Mouse (Mus musculus): ENCODE measurements around the gene Cd82. TPM values are rescaled to one million over a fixed set of nuclear protein-coding genes. Genes with fewer than 3 reads are reported as not detected.

Cd82 gene
- polyA plus RNA-seq, 1 experiment from 2014 or later, result 6.0 TPM

DNA sequence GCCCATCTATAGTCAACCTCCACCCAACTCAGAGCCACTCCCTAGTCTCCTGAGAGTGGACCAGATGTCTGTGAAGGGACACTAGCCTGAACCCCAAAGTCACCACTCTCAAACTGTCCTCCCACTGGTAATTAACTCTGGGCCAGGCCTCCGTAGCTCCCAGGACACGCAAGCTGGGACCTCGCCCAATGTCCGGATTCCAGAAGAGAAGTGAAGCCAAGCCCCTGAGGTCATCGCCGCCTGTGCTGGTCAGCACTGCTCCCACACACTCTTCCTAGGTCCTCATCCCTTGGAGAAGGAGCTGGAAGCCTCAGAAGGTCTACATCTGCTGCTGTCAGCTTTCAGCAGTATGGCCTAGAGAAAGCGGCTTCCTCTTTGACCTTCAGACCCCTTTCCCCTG, 13.5 kb upstream of the Cd82 start:
- 84% methylated on average over 7 of the region's 7 CpGs for WGBS
- no peaks in the 10 kb centered on the region for H3K27me3 ChIP-seq (ENCODE audit: control insufficient read depth, insufficient read depth, low read length)

DNA sequence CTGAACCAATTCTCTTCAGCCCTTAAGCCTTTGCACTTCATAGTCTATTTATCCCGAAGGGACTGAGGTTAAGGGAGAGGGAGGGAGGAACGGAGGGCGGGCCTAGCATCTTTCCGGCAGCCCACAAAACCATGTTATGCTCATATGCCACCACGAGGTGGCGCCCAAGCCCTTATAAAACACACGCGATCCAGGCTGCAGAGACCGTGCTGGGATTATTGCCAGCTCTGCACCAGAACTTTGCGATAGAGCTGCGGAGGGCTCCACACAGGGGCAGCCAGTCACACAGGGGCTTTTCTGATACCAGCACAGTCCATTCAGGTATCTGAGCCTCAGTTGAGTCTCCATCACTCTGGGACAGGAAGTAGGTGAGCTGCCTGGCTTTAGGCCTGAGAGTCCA, 12.1 kb upstream of the Cd82 start:
- Histone ChIP-seq H3K27me3 (ENCODE audit: control insufficient read depth, insufficient read depth, low read length) (no peaks in the 10 kb centered on the region), H3K9me3 (ENCODE audit: control insufficient read depth, low read length) (no peaks in the 10 kb centered on the region), H3K4me3 (ENCODE audit: low read depth, low read length) (no peak overlapping the region), H3K27ac (replicated peaks; ENCODE audit: low read depth, low read length) (no peak overlapping the region), H3K4me1 (ENCODE audit: control insufficient read depth, insufficient read depth, low read length) (peaks cover 7% of the 10 kb centered on the region), H3K36me3 (ENCODE audit: control insufficient read depth, insufficient read depth, low read length) (no peaks in the 10 kb centered on the region), H3K4me2 (ENCODE audit: low read depth, severe bottlenecking) (no peak overlapping the region), H3K9ac (ENCODE audit: low read length) (no peak overlapping the region)
- 1% methylated on average over 11 of the region's 11 CpGs for WGBS
- peak; percentile 95 for DNase-seq (ENCODE audit: low spot score)
- ATAC-seq (ENCODE audit: insufficient number of reproducible peaks, low FRiP score, low TSS enrichment, low read depth), result peak; percentile 24; the same call in 1 of the 2 replicates

More for the DNA sequence above, 13.5 kb upstream of the Cd82 start:
- H3K4me1 ChIP-seq (ENCODE audit: control insufficient read depth, insufficient read depth, low read length), result no peaks in the 10 kb centered on the region
- H3K36me3 ChIP-seq (ENCODE audit: control insufficient read depth, insufficient read depth, low read length), result no peaks in the 10 kb centered on the region
- no peak overlapping the region for H3K4me2 ChIP-seq (ENCODE audit: low read depth, severe bottlenecking)
- H3K27ac ChIP-seq (replicated peaks; ENCODE audit: low read depth, low read length), result no peak overlapping the region
- no peaks in the 10 kb centered on the region for H3K9me3 ChIP-seq (ENCODE audit: control insufficient read depth, low read length)
- ATAC-seq (ENCODE audit: insufficient number of reproducible peaks, low FRiP score, low TSS enrichment, low read depth), result no peak
- no peak overlapping the region for H3K9ac ChIP-seq (ENCODE audit: low read length)
- no peak overlapping the region for H3K4me3 ChIP-seq (ENCODE audit: low read depth, low read length)
- no peak for DNase-seq (ENCODE audit: low spot score)

DNA sequence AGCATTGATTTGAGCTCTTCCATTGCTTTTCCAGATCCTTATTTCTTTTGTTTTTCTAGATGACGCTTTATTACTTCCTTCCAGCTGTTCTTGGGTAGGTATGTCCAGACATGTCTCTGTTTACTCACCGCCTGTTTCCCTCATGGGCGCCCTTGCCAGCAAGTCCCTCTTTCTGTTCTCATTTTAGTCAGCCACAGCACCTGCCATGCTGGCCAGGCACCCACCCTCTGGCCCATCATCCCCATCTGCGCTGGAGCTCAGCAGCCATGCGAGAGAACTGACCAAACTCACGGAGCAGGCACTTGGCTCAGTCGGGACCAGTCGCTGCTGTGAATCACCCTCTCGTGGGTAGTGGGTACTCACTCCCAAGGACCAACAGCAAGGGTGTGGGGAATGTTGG, 11.0 kb upstream of the Cd82 start:
- Histone ChIP-seq H3K27ac (replicated peaks; ENCODE audit: low read depth, low read length) (no peak overlapping the region), H3K4me3 (ENCODE audit: low read depth, low read length) (no peak overlapping the region), H3K27me3 (ENCODE audit: control insufficient read depth, insufficient read depth, low read length) (no peaks in the 10 kb centered on the region), H3K4me2 (ENCODE audit: low read depth, severe bottlenecking) (no peak overlapping the region), H3K4me1 (ENCODE audit: control insufficient read depth, insufficient read depth, low read length) (peaks cover 10% of the 10 kb centered on the region), H3K36me3 (ENCODE audit: control insufficient read depth, insufficient read depth, low read length) (no peaks in the 10 kb centered on the region), H3K9me3 (ENCODE audit: control insufficient read depth, low read length) (no peaks in the 10 kb centered on the region), H3K9ac (ENCODE audit: low read length) (no peak overlapping the region)
- 83% methylated on average over 9 of the region's 9 CpGs for WGBS
- ATAC-seq (ENCODE audit: insufficient number of reproducible peaks, low FRiP score, low TSS enrichment, low read depth), result no peak
- no peak for DNase-seq (ENCODE audit: low spot score)

DNA sequence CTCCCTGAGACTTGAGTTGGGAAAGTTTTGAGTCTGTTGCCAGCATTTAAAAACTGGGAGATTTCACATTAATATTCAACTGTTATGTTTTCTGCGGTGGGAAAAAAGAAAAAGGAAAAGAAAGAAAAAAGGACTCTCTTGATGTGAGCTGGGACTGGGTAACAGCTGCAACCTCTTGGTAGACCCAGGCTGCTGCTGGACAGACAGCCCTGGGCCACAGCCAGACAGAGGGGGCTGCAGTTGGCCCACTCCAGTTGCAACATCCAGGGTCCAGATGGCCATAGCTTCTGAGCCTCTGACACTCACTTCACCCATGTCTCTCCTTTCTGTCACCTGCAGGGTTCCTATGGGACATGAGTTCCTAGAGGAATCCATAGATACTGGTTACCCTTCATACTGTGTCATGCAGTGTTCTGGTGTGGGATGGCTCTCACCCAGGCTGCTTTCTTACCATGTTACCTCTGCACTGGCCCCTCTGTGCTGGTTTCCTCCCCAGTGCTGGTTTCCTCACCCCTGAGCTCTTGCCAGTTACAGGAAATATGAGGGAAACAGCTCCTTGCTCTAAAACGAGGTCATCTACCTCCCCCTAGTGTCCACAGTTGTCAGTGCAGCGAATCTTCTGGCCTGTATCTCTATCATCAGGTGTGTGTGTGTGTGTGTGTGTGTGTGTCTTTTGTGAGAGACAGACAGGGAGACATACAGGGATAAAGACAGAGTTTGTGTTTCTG, 8.1 kb upstream of the Cd82 start:
- ATAC-seq (ENCODE audit: insufficient number of reproducible peaks, low FRiP score, low TSS enrichment, low read depth) (no peak), DNase-seq (ENCODE audit: low spot score) (peak; percentile 86)
- H3K4me2 ChIP-seq (ENCODE audit: low read depth, severe bottlenecking), result peak overlapping the region; percentile 56
- peak overlapping the region; percentile 59; the same call in 1 of the 2 replicates for H3K9ac ChIP-seq (ENCODE audit: low read length)
- no peak overlapping the region for H3K27ac ChIP-seq (replicated peaks; ENCODE audit: low read depth, low read length)
- H3K4me3 ChIP-seq (ENCODE audit: low read depth, low read length), result no peak overlapping the region
- H3K36me3 ChIP-seq (ENCODE audit: control insufficient read depth, insufficient read depth, low read length), result no peaks in the 10 kb centered on the region
- peaks cover 10% of the 10 kb centered on the region for H3K4me1 ChIP-seq (ENCODE audit: control insufficient read depth, insufficient read depth, low read length)
- WGBS, result 16% methylated on average over 3 of the region's 3 CpGs
- H3K27me3 ChIP-seq (ENCODE audit: control insufficient read depth, insufficient read depth, low read length), result no peaks in the 10 kb centered on the region
- no peaks in the 10 kb centered on the region for H3K9me3 ChIP-seq (ENCODE audit: control insufficient read depth, low read length)

DNA sequence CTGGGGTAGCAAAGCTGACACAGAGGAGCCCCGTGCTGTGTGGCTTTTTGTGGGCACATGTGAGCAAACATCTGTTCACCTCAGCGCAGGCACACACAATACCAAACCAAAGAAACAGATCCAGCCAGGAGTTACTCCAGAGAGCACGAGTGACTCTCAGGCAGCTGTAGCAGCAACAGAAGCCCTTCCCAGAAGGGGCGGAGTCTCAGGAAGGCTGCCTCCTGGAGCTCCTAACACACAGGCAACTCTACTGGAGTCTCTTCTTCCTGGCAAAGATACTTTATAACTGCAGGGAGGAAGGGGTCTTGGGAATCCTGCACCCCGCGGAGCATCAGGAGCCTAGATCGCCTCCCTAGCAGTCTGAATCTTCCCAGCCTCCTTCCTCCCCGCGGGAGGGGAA, 7.2 kb upstream of the Cd82 start:
- peak overlapping the region; percentile 23 for H3K4me3 ChIP-seq (ENCODE audit: low read depth, low read length)
- ATAC-seq (ENCODE audit: insufficient number of reproducible peaks, low FRiP score, low TSS enrichment, low read depth) (peak; percentile 59), DNase-seq (ENCODE audit: low spot score) (peak; percentile 75)
- 0 out of 2 replicates have a peak overlapping the region, but pooled peaks have one; percentile 30 for H3K27ac ChIP-seq (replicated peaks; ENCODE audit: low read depth, low read length)
- H3K4me1 ChIP-seq (ENCODE audit: control insufficient read depth, insufficient read depth, low read length), result peaks cover 10% of the 10 kb centered on the region
- H3K27me3 ChIP-seq (ENCODE audit: control insufficient read depth, insufficient read depth, low read length), result no peaks in the 10 kb centered on the region
- H3K9me3 ChIP-seq (ENCODE audit: control insufficient read depth, low read length), result no peaks in the 10 kb centered on the region
- 4% methylated on average over 9 of the region's 9 CpGs for WGBS
- H3K36me3 ChIP-seq (ENCODE audit: control insufficient read depth, insufficient read depth, low read length), result no peaks in the 10 kb centered on the region
- peak overlapping the region; percentile 56 for H3K4me2 ChIP-seq (ENCODE audit: low read depth, severe bottlenecking)
- peak overlapping the region; percentile 59 for H3K9ac ChIP-seq (ENCODE audit: low read length)

DNA sequence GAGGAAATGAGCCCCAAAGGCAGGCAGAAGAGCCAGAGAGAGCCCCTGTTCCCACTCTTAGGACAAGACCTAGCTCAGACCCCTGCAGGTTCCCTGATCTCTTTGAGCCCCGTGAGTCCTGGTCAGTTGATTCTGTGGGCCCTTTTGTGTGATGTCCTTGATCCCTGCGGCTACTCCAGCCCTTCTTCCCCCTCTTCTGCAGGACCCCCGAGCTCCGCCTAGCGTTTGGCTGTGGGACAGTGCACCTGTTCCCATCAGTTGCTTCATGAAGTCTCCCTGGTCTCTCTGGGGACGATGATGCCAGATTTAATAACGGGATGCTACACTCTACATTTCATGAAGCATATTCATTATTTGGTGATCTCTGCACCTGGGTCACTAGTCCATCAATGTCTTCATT, 6.2 kb upstream of the Cd82 start:
- WGBS, result 7% methylated on average over 7 of the region's 7 CpGs
- peaks cover 10% of the 10 kb centered on the region for H3K4me1 ChIP-seq (ENCODE audit: control insufficient read depth, insufficient read depth, low read length)
- peak; percentile 72 for DNase-seq (ENCODE audit: low spot score)
- no peak overlapping the region for H3K9ac ChIP-seq (ENCODE audit: low read length)
- H3K4me2 ChIP-seq (ENCODE audit: low read depth, severe bottlenecking), result no peak overlapping the region
- no peaks in the 10 kb centered on the region for H3K27me3 ChIP-seq (ENCODE audit: control insufficient read depth, insufficient read depth, low read length)
- no peak for ATAC-seq (ENCODE audit: insufficient number of reproducible peaks, low FRiP score, low TSS enrichment, low read depth)
- no peaks in the 10 kb centered on the region for H3K9me3 ChIP-seq (ENCODE audit: control insufficient read depth, low read length)
- no peaks in the 10 kb centered on the region for H3K36me3 ChIP-seq (ENCODE audit: control insufficient read depth, insufficient read depth, low read length)
- no peak overlapping the region for H3K4me3 ChIP-seq (ENCODE audit: low read depth, low read length)
- H3K27ac ChIP-seq (replicated peaks; ENCODE audit: low read depth, low read length), result no peak overlapping the region

DNA sequence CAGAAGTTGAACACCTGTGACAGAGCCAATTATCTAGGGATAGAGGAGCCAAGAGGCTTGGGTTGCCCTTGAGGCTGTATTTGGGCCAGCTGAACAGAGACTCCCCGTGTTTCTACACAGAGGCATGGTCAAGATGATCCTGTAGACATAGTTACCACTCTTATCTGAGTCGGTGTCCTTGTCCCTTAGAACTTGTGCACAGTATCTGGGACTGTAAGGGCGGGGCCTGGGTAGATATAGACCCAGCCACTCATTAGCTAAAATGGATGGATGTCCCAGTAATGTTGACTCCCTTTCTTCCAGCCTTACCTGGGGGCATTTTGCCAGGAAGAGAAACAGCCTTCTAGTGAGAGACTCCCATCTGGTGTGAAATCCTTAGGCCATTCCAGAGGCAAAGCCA, 3.4 kb upstream of the Cd82 start:
- no peaks in the 10 kb centered on the region for H3K9me3 ChIP-seq (ENCODE audit: control insufficient read depth, low read length)
- no peak for ATAC-seq (ENCODE audit: insufficient number of reproducible peaks, low FRiP score, low TSS enrichment, low read depth)
- no peaks in the 10 kb centered on the region for H3K36me3 ChIP-seq (ENCODE audit: control insufficient read depth, insufficient read depth, low read length)
- 81% methylated on average over 3 of the region's 3 CpGs for WGBS
- no peak overlapping the region for H3K27ac ChIP-seq (replicated peaks; ENCODE audit: low read depth, low read length)
- H3K9ac ChIP-seq (ENCODE audit: low read length), result no peak overlapping the region
- H3K4me2 ChIP-seq (ENCODE audit: low read depth, severe bottlenecking), result no peak overlapping the region
- H3K27me3 ChIP-seq (ENCODE audit: control insufficient read depth, insufficient read depth, low read length), result 0 out of 2 replicates have a peak, but pooled peaks cover 2% of the 10 kb centered on the region
- peaks cover 12% of the 10 kb centered on the region for H3K4me1 ChIP-seq (ENCODE audit: control insufficient read depth, insufficient read depth, low read length)
- H3K4me3 ChIP-seq (ENCODE audit: low read depth, low read length), result no peak overlapping the region
- no peak for DNase-seq (ENCODE audit: low spot score)

DNA sequence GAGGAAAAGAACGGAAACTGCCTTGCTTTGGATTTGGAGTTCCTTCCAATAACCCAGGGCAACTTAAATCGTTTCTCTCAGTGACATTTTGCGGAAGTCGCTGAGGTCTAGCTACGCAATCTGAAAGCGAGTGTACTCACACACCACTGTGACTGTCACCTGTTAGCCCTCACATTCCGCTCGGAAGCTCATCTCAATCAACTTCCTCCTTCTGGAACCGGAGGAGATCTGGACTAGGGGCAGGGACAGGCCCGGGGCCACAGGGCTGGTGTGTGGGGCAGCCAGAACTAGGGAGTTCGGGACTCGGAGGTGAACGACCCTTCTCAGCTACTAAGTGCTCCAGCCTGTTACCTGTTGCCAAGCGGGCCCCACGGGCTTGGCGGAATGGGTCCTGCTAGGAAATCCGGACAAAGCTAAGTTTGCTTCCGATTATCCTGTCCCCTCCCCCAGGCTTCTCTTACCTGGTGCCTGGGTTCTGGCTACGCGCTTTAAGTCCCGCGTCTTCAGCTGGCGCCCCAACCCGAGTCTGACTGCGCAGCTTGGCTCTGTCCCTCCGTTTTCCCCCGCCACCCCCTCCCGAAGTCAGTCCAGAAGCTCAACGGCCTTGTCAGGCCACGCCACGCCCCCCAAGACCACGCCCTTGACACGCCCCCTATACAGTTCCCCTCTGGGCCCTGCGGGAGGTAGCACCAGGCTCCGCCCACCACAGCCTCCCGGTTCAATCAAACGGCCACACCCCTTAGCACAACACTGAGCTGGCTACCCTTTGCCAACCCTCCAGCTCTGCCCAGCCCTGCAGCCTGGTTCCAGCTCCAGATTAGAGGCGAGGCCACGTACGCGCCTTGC, 848 bp downstream of the Cd82 start:
- Histone ChIP-seq H3K9ac (ENCODE audit: low read length) (peak overlapping the region; percentile 44), H3K27me3 (ENCODE audit: control insufficient read depth, insufficient read depth, low read length) (0 out of 2 replicates have a peak, but pooled peaks cover 2% of the 10 kb centered on the region), H3K27ac (replicated peaks; ENCODE audit: low read depth, low read length) (no peak overlapping the region), H3K4me1 (ENCODE audit: control insufficient read depth, insufficient read depth, low read length) (0 out of 2 replicates have a peak, but pooled peaks cover 2% of the 10 kb centered on the region), H3K4me2 (ENCODE audit: low read depth, severe bottlenecking) (peak overlapping the region; percentile 76), H3K4me3 (ENCODE audit: low read depth, low read length) (peak overlapping the region; percentile 37), H3K36me3 (ENCODE audit: control insufficient read depth, insufficient read depth, low read length) (no peaks in the 10 kb centered on the region), H3K9me3 (ENCODE audit: control insufficient read depth, low read length) (no peaks in the 10 kb centered on the region)
- peak; percentile 93 for ATAC-seq (ENCODE audit: insufficient number of reproducible peaks, low FRiP score, low TSS enrichment, low read depth)
- peak; percentile 92 for DNase-seq (ENCODE audit: low spot score)
- 3% methylated on average over 41 of the region's 41 CpGs for WGBS
